Mouse (Mus musculus) heart, postnatal 25 days (tissue): ENCODE results near the gene Kcnj11. TPM values are rescaled to one million over a fixed set of nuclear protein-coding genes. Genes with fewer than 3 reads are reported as not detected.

Experiments
- DNase-seq: peaks from one replicate; pipeline ENCODE4 v3.0.0; 2022; ENCODE audit warnings: low spot score
- intact Hi-C: fragments of 180-260 bp; cut with DNase I; formaldehyde crosslinking; loops from one replicate; pipeline ENCODE4 v1.15.1; 2025
- total RNA-seq, 2 experiments: library from RNA; stranded (reverse); gene quantifications; 2 replicates each; pipeline ENCODE4 v1.2.3; 2021

Gene Kcnj11
- total RNA-seq, 2 experiments from 2014 or later = 84.5 to 97.5 TPM

- intact Hi-C loops = no loop called here
- DNase-seq = no peak
Observed at GRCm38 (mm10) chr7:46058882-46059281, 41.7 kb downstream of the Kcnj11 start.

- DNase-seq = no peak
- intact Hi-C loops = no loop called here
Observed at GRCm38 (mm10) chr7:46053566-46053965, 47.0 kb downstream of the Kcnj11 start.

- intact Hi-C loops = no loop called here
- DNase-seq = no peak
Observed at GRCm38 (mm10) chr7:46052161-46052821, 48.3 kb downstream of the Kcnj11 start.

GRCm38 (mm10) chr7:46049981-46050380 lies 50.6 kb downstream of the Kcnj11 start:
- intact Hi-C loops = no loop called here

GRCm38 (mm10) chr7:46047873-46048562 lies 52.5 kb downstream of the Kcnj11 start:
- intact Hi-C loops = no loop called here
- DNase-seq = no peak

More at GRCm38 (mm10) chr7:46049981-46050380, 50.6 kb downstream of the Kcnj11 start:
- DNase-seq = no peak

- intact Hi-C loops = no loop called here
- DNase-seq = no peak
Observed at GRCm38 (mm10) chr7:46045882-46046281, 54.7 kb downstream of the Kcnj11 start.

GRCm38 (mm10) chr7:46044106-46044505 lies 56.5 kb downstream of the Kcnj11 start:
- DNase-seq = no peak
- intact Hi-C loops = no loop called here

Other genes with a start within 250 kb of the Kcnj11 start
- 100 to 1,000 TPM in 1 of 2 experiments, 10 to 100 TPM in 1; 97.5 to 114 TPM for gene Kdelr1, start 228.0 kb downstream of the Kcnj11 start, total RNA-seq
- gene Grin2d, start 222.4 kb downstream of the Kcnj11 start, total RNA-seq = under 1 TPM; 0.36 to 0.49 TPM
- not detected for gene Syngr4, start 204.1 kb downstream of the Kcnj11 start, total RNA-seq
- gene Tmem143, start 203.8 kb downstream of the Kcnj11 start, total RNA-seq = 100 to 1,000 TPM; 102 to 105 TPM
- 10 to 100 TPM; 20.9 to 28.7 TPM for gene Emp3, start 179.4 kb downstream of the Kcnj11 start, total RNA-seq
- gene Ccdc114, start 176.7 kb downstream of the Kcnj11 start, total RNA-seq = under 1 TPM; 0.68 to 0.75 TPM
- not detected for gene Abcc6, start 70.5 kb downstream of the Kcnj11 start, total RNA-seq
- gene Nomo1, start 67.1 kb downstream of the Kcnj11 start, total RNA-seq = 10 to 100 TPM; 77.4 to 78.0 TPM
- 10 to 100 TPM; 52.4 to 54.4 TPM for gene Abcc8, start 79.3 kb upstream of the Kcnj11 start, total RNA-seq
- 1 to 10 TPM; 7.4 to 8.6 TPM for gene Ush1c, start 137.7 kb upstream of the Kcnj11 start, total RNA-seq
- not detected for gene Otog, start 140.2 kb upstream of the Kcnj11 start, total RNA-seq